Mouse (Mus musculus) stomach, postnatal 0 days (tissue): ENCODE results near the gene Adamtsl2.

Source experiments
- CTCF ChIP-seq: IDR thresholded peaks from 2 replicates; pipeline ENCODE4 v1.5.1; 2016; ENCODE audit warnings: antibody characterized with exemption, low read depth, mild to moderate bottlenecking, moderate library complexity
- EP300 ChIP-seq: optimal IDR thresholded peaks from 2 replicates; pipeline ENCODE3; 2016; ENCODE audit warnings: antibody characterized with exemption

DNA sequence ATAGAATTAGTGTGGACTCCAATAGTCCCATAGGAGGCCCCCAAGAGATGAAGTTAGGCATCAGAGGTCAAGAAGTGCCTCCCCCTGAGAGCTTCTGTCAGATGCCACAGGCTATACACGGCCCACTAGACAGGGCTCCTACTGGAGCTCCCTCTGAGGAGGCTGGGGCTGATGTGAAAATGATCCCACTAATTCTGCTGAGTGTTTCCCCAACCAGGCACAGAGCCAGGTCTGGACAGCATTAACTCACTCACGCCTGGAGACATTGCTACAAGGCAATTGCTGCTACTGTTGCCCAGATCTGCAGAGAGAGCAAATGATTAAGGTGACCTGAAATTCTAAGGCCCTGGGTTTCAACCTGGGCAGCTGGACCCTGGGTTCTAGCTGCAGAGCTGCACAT, 6.6 kb downstream of the Adamtsl2 start:
- TF ChIP-seq CTCF (no peak), EP300 (no peak)
